Comparison of ENCODE assay signal across 8 mouse cellular contexts in genomic region chr2:49450931-49451636, GRCm38 (mm10). TPM values are rescaled to one million over a fixed set of nuclear protein-coding genes. Genes with fewer than 3 reads are reported as not detected.
DNase-seq lines count a peak whose midpoint lies in the region; ATAC-seq and TF ChIP-seq lines count a peak whose summit lies in the region.

TSS of gene Epc2 (plus strand) at chr2:49451486.

- H3K36me3 ChIP-seq in hindbrain, embryonic 11.5 days (ENCODE audit: control insufficient read depth, insufficient read depth, low read length): no peaks in the 10 kb centered on the region
- H3K36me3 ChIP-seq in lung, postnatal 0 days (ENCODE audit: insufficient read depth, low read length): no peaks in the 10 kb centered on the region

- TF ChIP-seq EP300 in lung, postnatal 0 days (IDR thresholded peaks at IDR 0.05): no peak

- peak; percentile 87 for ATAC-seq in hindbrain, embryonic 11.5 days (ENCODE audit: low FRiP score)
- peak; percentile 84 for ATAC-seq in lung, postnatal 0 days

- no peaks in the 10 kb centered on the region for H3K27me3 ChIP-seq in hindbrain, embryonic 11.5 days (ENCODE audit: control insufficient read depth, insufficient read depth, low read length)
- no peaks in the 10 kb centered on the region for H3K27me3 ChIP-seq in lung, postnatal 0 days (replicated peaks; ENCODE audit: insufficient read depth, low read length)

- TF ChIP-seq CTCF in lung, postnatal 0 days (IDR thresholded peaks at IDR 0.05): 0 out of 2 replicates have a peak, but pooled peaks have one; percentile 18

- peak; percentile 92 for DNase-seq in Muller cell, postnatal 12 days (ENCODE audit: inconsistent ontology term)
- peak; percentile 87 for DNase-seq in cerebellum, adult 9-11 months
- peak; percentile 21 to 80 for DNase-seq in frontal cortex, adult 2 months (ENCODE audit: extremely low spot score in 1 of 2, low spot score in 1 of 2)
- peak; percentile 94 for DNase-seq in hindbrain, embryonic 11.5 days (ENCODE audit: low spot score)
- peak; percentile 82 to 89 for DNase-seq in layer of hippocampus, postnatal 10 days (ENCODE audit: low spot score in 2 of 2)
- peak; percentile 90 for DNase-seq in lung, postnatal 0 days (ENCODE audit: low spot score)
- peak; percentile 70 for DNase-seq in ovary, postnatal 10 days (ENCODE audit: low spot score)
- peak; percentile 88 for DNase-seq in thymus, postnatal 0 days (ENCODE audit: low spot score)

- H3K4me1 ChIP-seq in hindbrain, embryonic 11.5 days (replicated peaks; ENCODE audit: control insufficient read depth, insufficient read depth, low read length): no peaks in the 10 kb centered on the region; the same call in 1 of the 2 replicates
- H3K4me1 ChIP-seq in lung, postnatal 0 days (ENCODE audit: insufficient read depth, low read depth, low read length): no peaks in the 10 kb centered on the region

- peak within 1 kb of the TSS; percentile 98 for H3K9ac ChIP-seq in hindbrain, embryonic 11.5 days (ENCODE audit: low read depth, low read length)
- peak within 1 kb of the TSS; percentile 95 for H3K9ac ChIP-seq in lung, postnatal 0 days (replicated peaks; ENCODE audit: low read depth)

- peak within 1 kb of the TSS; percentile 91 for H3K4me3 ChIP-seq in hindbrain, embryonic 11.5 days (ENCODE audit: low read depth, low read length)
- H3K4me3 ChIP-seq in lung, postnatal 0 days (ENCODE audit: low read depth, low read length): peak within 1 kb of the TSS; percentile 94

- peak within 1 kb of the TSS; percentile 100 for H3K27ac ChIP-seq in hindbrain, embryonic 11.5 days (ENCODE audit: low read depth, low read length)
- H3K27ac ChIP-seq in lung, postnatal 0 days (ENCODE audit: low read length): peak within 1 kb of the TSS; percentile 98

- under 1% methylated on average over 56 of the region's 88 CpGs for WGBS in hindbrain, embryonic 11.5 days
- 0% methylated on average over 52 of the region's 88 CpGs for WGBS in lung, postnatal 0 days

- peak within 1 kb of the TSS; percentile 85 for H3K4me2 ChIP-seq in hindbrain, embryonic 11.5 days (replicated peaks; ENCODE audit: low read depth, low read length)
- peak within 1 kb of the TSS; percentile 94 for H3K4me2 ChIP-seq in lung, postnatal 0 days (replicated peaks; ENCODE audit: low read depth, low read length)

- no peaks in the 10 kb centered on the region for H3K9me3 ChIP-seq in hindbrain, embryonic 11.5 days (ENCODE audit: control insufficient read depth, low read length)
- H3K9me3 ChIP-seq in lung, postnatal 0 days (ENCODE audit: low read length): no peaks in the 10 kb centered on the region

RNA-seq across cellular contexts. Expression of gene Epc2, which starts in this region (rescaled TPM):
- 20.5 and 24.5 TPM in 2 replicates for polyA plus RNA-seq in frontal cortex, adult 2 months (2012; rRNA removed)
- 16.6 and 17.0 TPM in 2 replicates for polyA plus RNA-seq in hindbrain, embryonic 11.5 days (2014; fragmentation: Nextera tagmentation; extraction: Ambion mirVana)
- 10 to 100 TPM; 45.7 to 47.3 TPM for total RNA-seq in layer of hippocampus, postnatal 10 days (2021)
- polyA plus RNA-seq in lung, postnatal 0 days (2015; fragmentation: Nextera tagmentation; extraction: Ambion mirVana): 4.9 and 5.8 TPM in 2 replicates
- polyA plus RNA-seq in thymus, postnatal 0 days (2015; fragmentation: Nextera tagmentation; extraction: Ambion mirVana): 7.4 and 8.0 TPM in 2 replicates

Comparison
In these comparisons a context has a peak if more than half of its experiments do, and no peak if none do; other contexts are left out.
1. Peak in every context shown above with its lines: DNase-seq, ATAC-seq, H3K4me3 ChIP-seq and H3K27ac ChIP-seq.